Mouse (Mus musculus): ENCODE measurements at regions not wholly inside any gene's neighbourhood (a gene's known extent, or its start where the extent isn't known, plus 50 kb on each side); places are given as distances from the start of the nearest gene placed in this dataset.

- DNase-seq (ENCODE audit: low spot score), result no peak
Observed at GRCm38 (mm10) chr14:18394071-18394745, 62.5 kb upstream of the Ube2e1 start.

GRCm38 (mm10) chr14:18391824-18392486 lies 60.3 kb upstream of the Ube2e1 start:
- no peak for DNase-seq (ENCODE audit: low spot score)

GRCm38 (mm10) chr14:18389390-18389789 lies 57.7 kb upstream of the Ube2e1 start:
- DNase-seq (ENCODE audit: low spot score), result no peak

- no peak for DNase-seq (ENCODE audit: low spot score)
Observed at GRCm38 (mm10) chr14:18385953-18386668, 54.5 kb upstream of the Ube2e1 start.

Data from ovary, adult 18-20 months (tissue).